Mouse (Mus musculus): ENCODE data around the gene Slc43a1.

- TF ChIP-seq CTCF (IDR thresholded peaks at IDR 0.05; ENCODE audit: low read depth, low read length) = no peak
- no peak for TF ChIP-seq POLR2A (IDR thresholded peaks at IDR 0.05; ENCODE audit: borderline replicate concordance, low read depth, low read length)
Measured at GRCm38 (mm10) chr2:84823237-84823636, 15.4 kb upstream of the Slc43a1 start.
